In genomic region chr6:50678826-50679485, GRCm38 (mm10) we compare ENCODE assay signal across 8 mouse cellular contexts. TPM values are rescaled to one million over a fixed set of nuclear protein-coding genes. Genes with fewer than 3 reads are reported as not detected.
DNase-seq lines count a peak whose midpoint lies in the region; TF ChIP-seq lines count a peak whose summit lies in the region.

No protein-coding gene starts in this region.

- DNase-seq in T-cell, adult 2 months (ENCODE audit: low spot score): peak; percentile 24
- DNase-seq in cerebellum, adult 9-11 months: peak; percentile 81
- peak; percentile 44 to 75 for DNase-seq in frontal cortex, postnatal 10 days (ENCODE audit: low spot score in 2 of 2)
- DNase-seq in induced T-regulatory cell, adult 2 months (ENCODE audit: low read depth): peak; percentile 67
- peak; percentile 77 to 82 for DNase-seq in left cerebral cortex, adult 2 months (ENCODE audit: extremely low spot score in 1 of 2, low spot score in 2 of 2)
- peak; percentile 77 for DNase-seq in midbrain, embryonic 10.5 days (ENCODE audit: low spot score)
- DNase-seq in right cerebral cortex, postnatal 4 days: peak; percentile 72
- DNase-seq in yolk sac, embryonic 10.5 days (ENCODE audit: low spot score): peak; percentile 52

- WGBS in midbrain, embryonic 10.5 days: 30% methylated on average over 8 of the region's 8 CpGs

- no peaks in the 10 kb centered on the region for H3K9me3 ChIP-seq in midbrain, embryonic 10.5 days (replicated peaks)

- no peak overlapping the region for H3K4me3 ChIP-seq in left cerebral cortex, adult 2 months
- H3K4me3 ChIP-seq in midbrain, embryonic 10.5 days: no peak overlapping the region

- H3K4me1 ChIP-seq in midbrain, embryonic 10.5 days: peaks cover 13% of the 10 kb centered on the region

- no peaks in the 10 kb centered on the region for H3K36me3 ChIP-seq in midbrain, embryonic 10.5 days

- H3K27me3 ChIP-seq in midbrain, embryonic 10.5 days (ENCODE audit: low read depth, poor library complexity, severe bottlenecking): peaks cover 23% of the 10 kb centered on the region; the same call in 1 of the 2 replicates

- TF ChIP-seq CTCF in left cerebral cortex, adult 2 months (IDR thresholded peaks at IDR 0.05): peak; percentile 93

- H3K27ac ChIP-seq in left cerebral cortex, adult 2 months: no peak overlapping the region
- 0 out of 2 replicates have a peak overlapping the region, but pooled peaks have one; percentile 23 for H3K27ac ChIP-seq in midbrain, embryonic 10.5 days (replicated peaks)

- intact Hi-C loops in left cerebral cortex, adult 2 months (cut with DNase I): loop anchor here (1.0 to 2.0 kb wide), 3 partner anchors 127 to 490 kb away; no protein-coding TSS in a partner anchor

RNA-seq across cellular contexts. Expression of gene Npvf, which starts 24.7 kb away (rescaled TPM):
- total RNA-seq in left cerebral cortex, adult 2 months (2021): not detected
- not detected in 2 replicates for polyA plus RNA-seq in midbrain, embryonic 10.5 days (2016; fragmentation: Nextera tagmentation; extraction: Ambion mirVana)

Comparison
In these comparisons a context has a peak if more than half of its experiments do, and no peak if none do; other contexts are left out.
1. DNase-seq: peak in every context shown above with its lines; median percentile 81 in cerebellum, adult 9-11 months; 80 in left cerebral cortex, adult 2 months; 77 in midbrain, embryonic 10.5 days; 72 in right cerebral cortex, postnatal 4 days; 67 in induced T-regulatory cell, adult 2 months; 60 in frontal cortex, postnatal 10 days; 52 in yolk sac, embryonic 10.5 days; 24 in T-cell, adult 2 months.